Mouse (Mus musculus) heart, postnatal 10 days (tissue): ENCODE results near the gene 4930415O20Rik. TPM values are rescaled to one million over a fixed set of nuclear protein-coding genes. Genes with fewer than 3 reads are reported as not detected.
A peak's percentile ranks its signal among the peaks of the same experiment; 100 is the strongest.

Source experiments
- DNase-seq, 2 experiments: peaks; one replicate each; pipeline ENCODE4 v3.0.0; 2021
- intact Hi-C: fragments of 180-260 bp; cut with DNase I; formaldehyde crosslinking; loops from one replicate; pipeline ENCODE4 v1.15.1; 2025
- total RNA-seq, 2 experiments: library from RNA; stranded (reverse); gene quantifications; 2 replicates each; pipeline ENCODE4 v1.2.3; 2021

4930415O20Rik gene
- total RNA-seq, 2 experiments from 2014 or later = 0.53 TPM; not detected in 1

DNA sequence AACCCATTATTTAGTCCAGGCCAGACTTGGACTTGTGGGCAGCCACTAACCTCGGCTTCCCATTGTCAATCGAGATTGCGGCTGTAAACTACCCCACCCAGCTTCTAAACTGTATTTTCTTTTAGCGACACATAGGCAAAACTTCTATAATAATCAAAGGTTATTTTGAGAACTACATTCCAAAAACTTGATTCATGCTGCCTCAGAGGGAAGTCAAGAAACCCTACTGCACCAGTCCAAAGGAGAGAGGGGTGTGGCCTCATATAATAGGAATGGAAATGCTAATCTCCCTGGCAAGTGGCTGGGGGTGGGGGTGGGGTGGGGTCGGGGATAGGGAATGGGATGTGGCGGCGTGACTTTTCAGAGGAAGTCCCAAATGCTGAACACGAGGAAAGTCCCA is 55.3 kb downstream of the 4930415O20Rik start:
- no peak for DNase-seq
- intact Hi-C loops = no loop called here

DNA sequence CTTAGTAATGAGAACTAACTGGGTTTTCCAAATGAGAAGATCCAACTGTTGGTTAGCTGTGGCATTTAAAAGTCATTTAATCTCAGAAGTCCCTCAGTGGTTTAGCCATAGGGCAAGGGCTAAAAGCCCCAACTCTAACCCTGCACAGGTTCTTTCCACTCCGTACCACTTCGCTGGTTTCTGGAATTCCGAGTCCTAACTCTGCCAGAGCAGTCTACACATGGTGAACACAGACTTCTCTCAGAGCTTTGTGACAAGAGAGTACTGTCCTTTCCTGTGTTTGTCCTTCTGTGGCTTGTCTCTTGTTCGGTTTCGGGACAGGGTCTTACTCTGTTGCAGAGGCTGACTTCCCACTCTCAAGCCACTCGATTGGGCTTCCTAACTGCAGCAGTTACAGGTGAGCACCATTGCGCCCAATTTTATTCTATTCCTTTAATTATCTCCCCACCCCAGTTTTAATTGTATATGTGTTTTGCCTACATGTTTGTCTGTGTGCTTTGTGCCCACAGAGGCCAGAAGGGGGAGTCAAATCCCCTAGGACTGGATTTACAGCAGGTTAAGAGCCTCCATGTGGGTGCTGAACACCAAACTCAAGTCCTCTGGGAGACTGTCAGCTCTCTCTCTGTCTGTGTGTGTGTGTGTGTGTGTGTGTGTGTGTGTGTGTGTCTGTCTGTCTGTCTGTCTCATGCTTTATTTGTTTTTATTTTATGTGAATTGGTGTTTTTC is 55.8 kb downstream of the 4930415O20Rik start:
- DNase-seq = no peak
- intact Hi-C loops = no loop called here

- DNase-seq = peak in 1 of 2 experiments; percentile 43
- intact Hi-C loops = no loop called here
Measured at GRCm38 (mm10) chr15:98628589-98629254, 57.9 kb downstream of the 4930415O20Rik start.

GRCm38 (mm10) chr15:98629464-98629863 is 58.7 kb downstream of the 4930415O20Rik start:
- intact Hi-C loops = no loop called here
- no peak for DNase-seq

GRCm38 (mm10) chr15:98630540-98630939 is 59.7 kb downstream of the 4930415O20Rik start, which contains the start of gene Cacnb3:
Gene Cacnb3 (plus strand): TSS chr15:98630840.
- no peak for DNase-seq

DNA sequence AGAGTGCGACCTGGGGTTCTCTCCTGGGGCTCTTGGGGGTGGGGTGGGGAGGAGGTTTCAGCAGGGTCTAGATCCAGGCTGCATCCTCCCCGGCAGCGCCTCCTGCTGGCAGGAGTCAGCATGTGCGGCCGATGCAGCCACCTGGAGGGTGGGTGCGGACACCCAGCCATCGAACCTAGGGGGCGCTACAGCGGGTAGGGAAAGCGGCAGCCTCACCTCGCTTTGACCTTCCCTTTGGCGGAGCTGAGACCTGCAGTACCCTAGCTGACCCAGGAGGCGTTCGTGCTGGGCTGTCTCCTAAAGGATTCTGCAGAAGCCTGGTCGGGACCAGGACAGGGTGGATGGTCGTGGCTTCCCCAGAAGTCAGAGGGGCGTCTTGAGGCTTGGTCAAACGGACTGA is 60.7 kb downstream of the 4930415O20Rik start:
- intact Hi-C loops = no loop called here

More at GRCm38 (mm10) chr15:98630540-98630939, 59.7 kb downstream of the 4930415O20Rik start, which contains the start of gene Cacnb3:
- intact Hi-C loops = no loop called here

DNA sequence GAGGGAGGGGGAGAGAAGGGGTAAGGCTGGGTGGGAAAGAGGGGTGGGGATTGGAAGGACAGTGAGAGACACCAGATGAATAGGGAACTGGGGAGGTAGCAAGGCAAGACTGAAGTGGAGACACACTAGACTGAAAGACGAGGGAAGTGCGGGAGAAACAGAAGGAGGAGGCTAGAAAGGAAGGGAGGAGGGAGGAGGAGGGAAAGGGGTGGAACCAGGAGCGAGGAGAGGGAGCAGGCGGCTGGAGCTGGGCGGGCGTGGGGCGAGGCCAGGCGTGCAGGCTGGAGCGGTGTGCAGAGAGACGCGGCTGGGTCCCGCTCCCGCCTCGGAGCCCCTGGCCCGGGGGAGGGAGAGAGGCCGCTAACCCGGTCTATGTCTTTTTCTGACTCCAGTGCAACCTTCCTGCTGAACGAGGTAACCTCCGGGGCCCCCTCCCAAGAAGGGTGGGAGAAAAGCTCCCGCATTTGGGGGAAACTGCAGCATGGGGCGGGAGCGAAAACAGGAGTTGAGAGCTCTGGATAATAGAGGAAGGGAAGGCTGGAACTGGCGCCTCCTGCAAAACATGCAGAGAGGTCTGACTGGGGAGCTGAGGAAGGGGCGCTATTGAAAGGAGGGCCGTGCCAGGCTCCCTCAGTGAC is 61.4 kb downstream of the 4930415O20Rik start:
- intact Hi-C loops = no loop called here
- DNase-seq = peak; percentile 73 to 74

More for the DNA sequence above, 60.7 kb downstream of the 4930415O20Rik start:
- peak; percentile 77 to 93 for DNase-seq

DNA sequence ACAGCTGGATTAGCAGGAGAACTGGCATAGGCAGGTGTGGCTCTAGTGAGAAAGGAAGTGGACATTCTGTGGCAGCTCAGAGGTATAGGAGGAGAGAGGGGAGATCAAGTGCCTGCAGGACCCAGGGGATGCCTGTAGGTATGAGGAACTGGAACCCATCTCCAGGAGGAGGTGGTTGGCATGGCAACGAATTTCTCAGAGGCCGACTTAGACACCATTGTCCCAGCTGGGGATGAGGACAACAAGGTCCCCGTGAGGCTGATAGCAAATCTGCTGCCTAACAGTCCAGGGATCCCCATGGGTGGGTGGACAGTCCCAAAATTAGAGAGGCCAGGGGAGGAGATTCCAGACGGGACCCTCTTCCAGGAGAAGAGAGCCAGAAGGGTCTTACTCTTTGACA is 62.1 kb downstream of the 4930415O20Rik start:
- no peak for DNase-seq
- intact Hi-C loops = no loop called here

GRCm38 (mm10) chr15:98633822-98634470 is 63.1 kb downstream of the 4930415O20Rik start:
- intact Hi-C loops = no loop called here
- DNase-seq = no peak

- peak; percentile 82 to 85 for DNase-seq
Measured at GRCm38 (mm10) chr15:98634541-98635081, 63.8 kb downstream of the 4930415O20Rik start.

GRCm38 (mm10) chr15:98635291-98635841 is 64.6 kb downstream of the 4930415O20Rik start:
- no peak for DNase-seq
- intact Hi-C loops = no loop called here

More at GRCm38 (mm10) chr15:98634541-98635081, 63.8 kb downstream of the 4930415O20Rik start:
- intact Hi-C loops = no loop called here

- intact Hi-C loops = no loop called here
- no peak for DNase-seq
Measured at GRCm38 (mm10) chr15:98636517-98636916, 65.7 kb downstream of the 4930415O20Rik start.

DNA sequence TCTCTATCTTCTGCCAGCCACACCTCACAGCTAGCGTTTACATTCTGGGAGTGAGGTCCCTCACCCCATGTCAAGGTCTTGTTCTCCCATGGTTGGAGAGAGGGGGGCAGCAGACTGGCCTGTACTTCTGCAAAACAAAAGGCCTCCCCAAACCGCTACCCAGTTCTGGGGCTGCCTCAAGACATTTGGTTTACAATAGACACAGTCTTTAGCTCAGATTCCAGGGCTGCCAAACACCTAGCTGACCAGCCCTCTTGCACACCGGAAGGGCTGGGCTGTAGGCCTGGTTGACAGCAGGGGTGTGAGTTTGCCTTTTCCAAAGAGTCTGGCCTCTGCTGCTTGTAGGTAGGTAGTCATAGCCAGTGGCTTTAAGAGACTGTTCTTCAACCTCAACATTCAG is 66.4 kb downstream of the 4930415O20Rik start:
- DNase-seq = no peak
- intact Hi-C loops = no loop called here

Other genes starting within 250 kb of the 4930415O20Rik start
- not detected for gene Olfr284, start 230.0 kb upstream of the 4930415O20Rik start, total RNA-seq
- gene Olfr283, start 190.1 kb upstream of the 4930415O20Rik start, total RNA-seq = not detected
- gene Olfr282, start 139.8 kb upstream of the 4930415O20Rik start, total RNA-seq = not detected
- gene Olfr281, start 118.4 kb upstream of the 4930415O20Rik start, total RNA-seq = not detected
- gene OR5BS1P, start 101.1 kb upstream of the 4930415O20Rik start, total RNA-seq = not detected
- gene Lalba, start 88.3 kb upstream of the 4930415O20Rik start, total RNA-seq = under 1 TPM in 1 of 2 experiments, not detected in 1; 0.47 TPM
- not detected for gene Olfr279, start 78.6 kb upstream of the 4930415O20Rik start, total RNA-seq
- 10 to 100 TPM; 89.3 to 91.8 TPM for gene Kansl2, start 36.7 kb upstream of the 4930415O20Rik start, total RNA-seq
- 10 to 100 TPM; 34.5 to 40.0 TPM for gene Ccnt1, start 81 bp upstream of the 4930415O20Rik start, total RNA-seq
- 100 to 1,000 TPM; 187 to 200 TPM for gene Adcy6, start 39.1 kb downstream of the 4930415O20Rik start, total RNA-seq
- gene Cacnb3, start 59.8 kb downstream of the 4930415O20Rik start, total RNA-seq = 10 to 100 TPM; 13.6 to 14.0 TPM
- 10 to 100 TPM; 55.2 to 57.2 TPM for gene Ddx23, start 91.9 kb downstream of the 4930415O20Rik start, total RNA-seq
- gene Rnd1, start 106.5 kb downstream of the 4930415O20Rik start, total RNA-seq = 1 to 10 TPM in 1 of 2 experiments, under 1 TPM in 1; 0.84 to 1.9 TPM
- under 1 TPM; 0.12 to 0.41 TPM for gene Ccdc65, start 137.2 kb downstream of the 4930415O20Rik start, total RNA-seq
- 10 to 100 TPM in 1 of 2 experiments, 1 to 10 TPM in 1; 8.1 to 10.2 TPM for gene Fkbp11, start 157.2 kb downstream of the 4930415O20Rik start, total RNA-seq
- gene Arf3, start 192.2 kb downstream of the 4930415O20Rik start, total RNA-seq = 10 to 100 TPM; 36.3 to 40.1 TPM
- gene Wnt10b, start 207.1 kb downstream of the 4930415O20Rik start, total RNA-seq = under 1 TPM; 0.43 to 0.67 TPM
- not detected for gene Wnt1, start 218.9 kb downstream of the 4930415O20Rik start, total RNA-seq
- gene Ddn, start 238.5 kb downstream of the 4930415O20Rik start, total RNA-seq = under 1 TPM; 0.10 to 0.32 TPM